Mouse (Mus musculus) ES-Bruce4 (cell line): Measurements from ENCODE around the gene Serpina5. TPM values are rescaled to one million over a fixed set of nuclear protein-coding genes. Genes with fewer than 3 reads are reported as not detected.

Experiments
- H3K27ac ChIP-seq: 2 replicates; pipeline ENCODE4 v1.5.1; 2012; ENCODE audit warnings: low read length, inconsistent platforms; ENCODE audit not compliant: insufficient read depth
- H3K27me3 ChIP-seq: 2 replicates; pipeline ENCODE4 v1.6.1; 2012; ENCODE audit warnings: mild to moderate bottlenecking, low read length, inconsistent platforms; ENCODE audit not compliant: control insufficient read depth, poor library complexity, insufficient read depth, severe bottlenecking
- H3K36me3 ChIP-seq: 2 replicates; pipeline ENCODE4 v1.6.1; 2012; ENCODE audit warnings: inconsistent platforms, mild to moderate bottlenecking, low read length, moderate library complexity; ENCODE audit not compliant: control insufficient read depth, poor library complexity, insufficient read depth, severe bottlenecking
- H3K4me1 ChIP-seq: one replicate; pipeline ENCODE4 v1.8.1; 2011; ENCODE audit warnings: low read length; ENCODE audit not compliant: control insufficient read depth, insufficient read depth
- H3K4me3 ChIP-seq: 2 replicates; pipeline ENCODE4 v1.5.1; 2011; ENCODE audit warnings: low read depth, mild to moderate bottlenecking, low read length
- H3K9ac ChIP-seq: 2 replicates; pipeline ENCODE4 v1.6.1; 2012; ENCODE audit warnings: low read depth, mild to moderate bottlenecking, inconsistent platforms; ENCODE audit not compliant: poor library complexity, severe bottlenecking
- H3K9me3 ChIP-seq: replicated peaks from 2 replicates; pipeline ENCODE4 v1.6.1; 2012; ENCODE audit warnings: mild to moderate bottlenecking, low read length, inconsistent platforms; ENCODE audit not compliant: control insufficient read depth, poor library complexity, insufficient read depth, severe bottlenecking
- CTCF ChIP-seq: IDR thresholded peaks from one replicate; pipeline ENCODE4 v1.8.1; 2011; ENCODE audit warnings: low read depth, low read length
- EP300 ChIP-seq: IDR thresholded peaks from 2 replicates; pipeline ENCODE4 v1.6.1; 2011; ENCODE audit warnings: low read depth, low read length; ENCODE audit not compliant: insufficient read depth
- POLR2A ChIP-seq: IDR thresholded peaks from one replicate; pipeline ENCODE4 v1.8.1; 2011; ENCODE audit warnings: low read length; ENCODE audit not compliant: insufficient read depth
- polyA plus RNA-seq: library from polyadenylated mRNA; stranded (reverse); fragments of >200 nt; gene quantifications from 2 replicates; pipeline ENCODE4 v1.2.4, GENCODE M21; 2011; ENCODE audit warnings: low read depth; ENCODE audit not compliant: missing spikeins, insufficient read depth, insufficient read length

Serpina5 gene
- polyA plus RNA-seq, 1 experiment: not detected

GRCm38 (mm10) chr12:104138216-104138615 is 37.3 kb downstream of the Serpina5 start:
- TF ChIP-seq EP300: no peak
- TF ChIP-seq CTCF: no peak
- no peak for TF ChIP-seq POLR2A

GRCm38 (mm10) chr12:104140543-104141103 is 39.7 kb downstream of the Serpina5 start:
- no peak for TF ChIP-seq POLR2A
- no peak for TF ChIP-seq CTCF
- no peak for TF ChIP-seq EP300
- H3K27ac ChIP-seq: no peak overlapping the region

More at GRCm38 (mm10) chr12:104138216-104138615, 37.3 kb downstream of the Serpina5 start:
- H3K4me3 ChIP-seq: no peak overlapping the region
- no peaks in the 10 kb centered on the region for H3K36me3 ChIP-seq
- H3K27me3 ChIP-seq: no peaks in the 10 kb centered on the region; the same call in 1 of the 2 replicates
- H3K27ac ChIP-seq: no peak overlapping the region
- no peak overlapping the region for H3K9ac ChIP-seq
- no peaks in the 10 kb centered on the region for H3K9me3 ChIP-seq
- H3K4me1 ChIP-seq: no peaks in the 10 kb centered on the region

GRCm38 (mm10) chr12:104141506-104141905 is 40.6 kb downstream of the Serpina5 start:
- TF ChIP-seq EP300 (no peak), CTCF (no peak), POLR2A (no peak)
- no peak overlapping the region for H3K27ac ChIP-seq

More at GRCm38 (mm10) chr12:104140543-104141103, 39.7 kb downstream of the Serpina5 start:
- Histone ChIP-seq H3K4me1 (no peaks in the 10 kb centered on the region), H3K36me3 (no peaks in the 10 kb centered on the region), H3K9ac (no peak overlapping the region), H3K4me3 (no peak overlapping the region), H3K9me3 (no peaks in the 10 kb centered on the region), H3K27me3 (no peaks in the 10 kb centered on the region)

GRCm38 (mm10) chr12:104142427-104142826 is 41.5 kb downstream of the Serpina5 start:
- TF ChIP-seq EP300 (no peak), CTCF (no peak), POLR2A (no peak)
- Histone ChIP-seq H3K27ac (no peak overlapping the region), H3K9me3 (no peaks in the 10 kb centered on the region), H3K27me3 (no peaks in the 10 kb centered on the region), H3K4me1 (no peaks in the 10 kb centered on the region), H3K36me3 (no peaks in the 10 kb centered on the region), H3K4me3 (no peak overlapping the region), H3K9ac (no peak overlapping the region)

More at GRCm38 (mm10) chr12:104141506-104141905, 40.6 kb downstream of the Serpina5 start:
- no peaks in the 10 kb centered on the region for H3K4me1 ChIP-seq
- H3K36me3 ChIP-seq: no peaks in the 10 kb centered on the region
- H3K4me3 ChIP-seq: no peak overlapping the region
- no peak overlapping the region for H3K9ac ChIP-seq
- no peaks in the 10 kb centered on the region for H3K27me3 ChIP-seq
- H3K9me3 ChIP-seq: no peaks in the 10 kb centered on the region

GRCm38 (mm10) chr12:104143286-104143685 is 42.4 kb downstream of the Serpina5 start:
- Histone ChIP-seq H3K9ac (no peak overlapping the region), H3K4me1 (no peaks in the 10 kb centered on the region), H3K27ac (no peak overlapping the region), H3K4me3 (no peak overlapping the region), H3K36me3 (no peaks in the 10 kb centered on the region), H3K9me3 (no peaks in the 10 kb centered on the region), H3K27me3 (no peaks in the 10 kb centered on the region)
- no peak for TF ChIP-seq CTCF
- TF ChIP-seq POLR2A: no peak
- TF ChIP-seq EP300: no peak

GRCm38 (mm10) chr12:104145571-104145970 is 44.7 kb downstream of the Serpina5 start:
- Histone ChIP-seq H3K27ac (no peak overlapping the region), H3K4me3 (no peak overlapping the region), H3K9me3 (no peaks in the 10 kb centered on the region), H3K4me1 (no peaks in the 10 kb centered on the region), H3K36me3 (no peaks in the 10 kb centered on the region), H3K9ac (no peak overlapping the region), H3K27me3 (no peaks in the 10 kb centered on the region)
- TF ChIP-seq CTCF (no peak), EP300 (no peak), POLR2A (no peak)
